Mouse (Mus musculus): ENCODE data around the gene H2-M3. TPM values are rescaled to one million over a fixed set of nuclear protein-coding genes. Genes with fewer than 3 reads are reported as not detected.
"Not testable (repeated sequence)": the region's sequence is repeated elsewhere in the genome, so short reads cannot be mapped to it uniquely, and the experiment has no call there.

H2-M3 gene
- 1.6 and 1.8 TPM in 2 replicates for polyA plus RNA-seq (2016; fragmentation: Nextera tagmentation; extraction: Ambion mirVana)

- H3K27ac ChIP-seq, result no peak within 1 kb of the TSS
- peak within 1 kb of the TSS; percentile 28; the same call in 1 of the 2 replicates for H3K9ac ChIP-seq (replicated peaks)
- 4% methylated on average over 26 of the region's 26 CpGs for WGBS
- peak within 1 kb of the TSS; percentile 47 for H3K4me3 ChIP-seq (replicated peaks)
- peak within 1 kb of the TSS; percentile 93 for H3K4me2 ChIP-seq
- no peaks in the 10 kb centered on the region for H3K9me3 ChIP-seq
- H3K27me3 ChIP-seq, result peaks cover 6% of the 10 kb centered on the region; the same call in 1 of the 2 replicates
- H3K36me3 ChIP-seq, result no peaks in the 10 kb centered on the region
- no peaks in the 10 kb centered on the region for H3K4me1 ChIP-seq (replicated peaks)
- ATAC-seq (ENCODE audit: insufficient number of reproducible peaks, insufficient read depth, low FRiP score, low TSS enrichment, low read depth), result peak; percentile 91
These were observed at the start of gene H2-M3 for GRCm38 (mm10) chr17:37270058-37270701. Gene H2-M3, plus strand, starts transcription at chr17:37270220.

- Histone ChIP-seq H3K9ac (replicated peaks) (no peak overlapping the region), H3K36me3 (no peaks in the 10 kb centered on the region), H3K4me1 (replicated peaks) (no peaks in the 10 kb centered on the region), H3K4me2 (no peak overlapping the region), H3K27me3 (no peaks in the 10 kb centered on the region), H3K4me3 (replicated peaks) (no peak overlapping the region), H3K9me3 (peaks cover 9% of the 10 kb centered on the region; the same call in 1 of the 2 replicates), H3K27ac (no peak overlapping the region)
- ATAC-seq (ENCODE audit: insufficient number of reproducible peaks, insufficient read depth, low FRiP score, low TSS enrichment, low read depth), result no peak
- 19% methylated on average over 1 of the region's 1 CpGs for WGBS
These were observed 48.1 kb upstream of the H2-M3 start for GRCm38 (mm10) chr17:37221879-37222278.

GRCm38 (mm10) chr17:37237230-37237629, 32.8 kb upstream of the H2-M3 start, which contains the start of gene Olfr97:
Gene Olfr97, minus strand, starts transcription at chr17:37237330.
- WGBS, result 90% methylated on average over 2 of the region's 2 CpGs
- H3K4me3 ChIP-seq (replicated peaks); H3K9me3 ChIP-seq; H3K36me3 ChIP-seq; ATAC-seq (ENCODE audit: insufficient number of reproducible peaks, insufficient read depth, low FRiP score, low TSS enrichment, low read depth); H3K4me2 ChIP-seq; H3K9ac ChIP-seq (replicated peaks); H3K27me3 ChIP-seq; H3K27ac ChIP-seq; H3K4me1 ChIP-seq (replicated peaks): not testable (repeated sequence)

- no peaks in the 10 kb centered on the region for H3K4me1 ChIP-seq (replicated peaks)
- H3K27ac ChIP-seq, result no peak overlapping the region
- ATAC-seq (ENCODE audit: insufficient number of reproducible peaks, insufficient read depth, low FRiP score, low TSS enrichment, low read depth), result no peak
- H3K4me2 ChIP-seq, result no peak overlapping the region
- H3K9me3 ChIP-seq, result no peaks in the 10 kb centered on the region
- H3K4me3 ChIP-seq (replicated peaks), result no peak overlapping the region
- H3K9ac ChIP-seq (replicated peaks), result no peak overlapping the region
- H3K27me3 ChIP-seq, result no peaks in the 10 kb centered on the region
- H3K36me3 ChIP-seq, result no peaks in the 10 kb centered on the region
- 64% methylated on average over 3 of the region's 3 CpGs for WGBS
These were observed 27.8 kb upstream of the H2-M3 start for GRCm38 (mm10) chr17:37242198-37242597.

DNA sequence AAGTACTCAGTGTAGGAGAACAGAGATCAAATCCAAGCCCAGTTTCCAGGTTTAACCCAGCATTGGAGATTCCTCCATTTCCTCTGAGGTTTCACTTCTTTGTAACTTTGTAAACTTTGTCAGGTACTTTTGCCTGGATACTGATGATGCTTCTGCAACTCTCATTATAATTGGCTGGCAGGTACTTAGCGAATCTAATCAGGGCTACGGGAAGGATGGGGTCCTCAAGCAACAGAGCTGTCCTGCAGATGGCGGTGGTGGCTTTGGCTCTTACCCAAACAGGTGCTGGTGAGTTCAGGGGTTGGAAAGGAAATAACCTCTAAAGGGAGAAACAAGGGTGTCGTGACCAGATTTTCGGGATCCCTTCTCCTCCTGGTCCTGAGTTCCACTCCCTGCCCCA, 23.3 kb upstream of the H2-M3 start:
- no peaks in the 10 kb centered on the region for H3K36me3 ChIP-seq
- no peaks in the 10 kb centered on the region for H3K4me1 ChIP-seq (replicated peaks)
- H3K27ac ChIP-seq, result no peak overlapping the region
- H3K4me2 ChIP-seq, result no peak overlapping the region
- ATAC-seq (ENCODE audit: insufficient number of reproducible peaks, insufficient read depth, low FRiP score, low TSS enrichment, low read depth), result no peak
- H3K9me3 ChIP-seq, result no peaks in the 10 kb centered on the region
- WGBS, result 31% methylated on average over 5 of the region's 5 CpGs
- no peaks in the 10 kb centered on the region for H3K27me3 ChIP-seq
- no peak overlapping the region for H3K4me3 ChIP-seq (replicated peaks)
- no peak overlapping the region for H3K9ac ChIP-seq (replicated peaks)

- H3K36me3 ChIP-seq, result no peaks in the 10 kb centered on the region
- no peak overlapping the region for H3K4me3 ChIP-seq (replicated peaks)
- no peak overlapping the region for H3K27ac ChIP-seq
- no peaks in the 10 kb centered on the region for H3K27me3 ChIP-seq
- H3K9me3 ChIP-seq, result no peaks in the 10 kb centered on the region
- H3K4me2 ChIP-seq, result no peak overlapping the region
- ATAC-seq (ENCODE audit: insufficient number of reproducible peaks, insufficient read depth, low FRiP score, low TSS enrichment, low read depth), result no peak
- H3K9ac ChIP-seq (replicated peaks), result no peak overlapping the region
- H3K4me1 ChIP-seq (replicated peaks), result no peaks in the 10 kb centered on the region
These were observed 20.6 kb upstream of the H2-M3 start for GRCm38 (mm10) chr17:37249460-37249859.

GRCm38 (mm10) chr17:37250544-37250943, 19.5 kb upstream of the H2-M3 start:
- no peaks in the 10 kb centered on the region for H3K4me1 ChIP-seq (replicated peaks)
- H3K4me3 ChIP-seq (replicated peaks), result no peak overlapping the region
- no peaks in the 10 kb centered on the region for H3K36me3 ChIP-seq
- H3K9me3 ChIP-seq, result no peaks in the 10 kb centered on the region
- H3K9ac ChIP-seq (replicated peaks), result no peak overlapping the region
- 0% methylated on average over 1 of the region's 1 CpGs for WGBS
- no peak overlapping the region for H3K4me2 ChIP-seq
- no peak for ATAC-seq (ENCODE audit: insufficient number of reproducible peaks, insufficient read depth, low FRiP score, low TSS enrichment, low read depth)
- H3K27me3 ChIP-seq, result no peaks in the 10 kb centered on the region
- no peak overlapping the region for H3K27ac ChIP-seq

DNA sequence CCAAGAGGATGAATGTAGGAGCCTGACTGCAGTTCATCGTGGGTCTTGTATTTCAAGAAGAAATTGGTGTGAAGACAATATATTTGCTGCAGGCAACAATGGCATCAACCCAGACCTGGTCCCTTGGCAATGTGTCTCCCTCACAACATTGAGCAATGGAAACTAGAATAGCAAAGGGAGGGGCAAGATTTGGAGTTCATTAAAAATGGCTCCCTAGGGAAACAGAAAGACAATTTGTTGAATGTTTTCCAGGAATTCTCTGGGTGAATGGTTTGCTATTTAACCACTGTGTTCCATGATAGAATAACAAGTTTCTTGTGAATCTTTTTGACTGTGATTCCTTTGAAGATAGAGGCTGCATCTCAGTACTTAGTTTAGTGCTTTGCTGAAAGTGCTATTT, 6.4 kb upstream of the H2-M3 start, which contains the start of gene Olfr98:
Olfr98 (minus strand) TSS at position 124 of the 400 bp plus-strand sequence.
- Histone ChIP-seq H3K4me3 (replicated peaks) (no peak within 1 kb of the TSS), H3K4me1 (replicated peaks) (no peaks in the 10 kb centered on the region), H3K36me3 (no peaks in the 10 kb centered on the region), H3K27me3 (no peaks in the 10 kb centered on the region), H3K9me3 (no peaks in the 10 kb centered on the region), H3K9ac (replicated peaks) (no peak within 1 kb of the TSS), H3K27ac (no peak within 1 kb of the TSS), H3K4me2 (no peak within 1 kb of the TSS)
- 77% methylated on average over 1 of the region's 1 CpGs for WGBS
- no peak for ATAC-seq (ENCODE audit: insufficient number of reproducible peaks, insufficient read depth, low FRiP score, low TSS enrichment, low read depth)

DNA sequence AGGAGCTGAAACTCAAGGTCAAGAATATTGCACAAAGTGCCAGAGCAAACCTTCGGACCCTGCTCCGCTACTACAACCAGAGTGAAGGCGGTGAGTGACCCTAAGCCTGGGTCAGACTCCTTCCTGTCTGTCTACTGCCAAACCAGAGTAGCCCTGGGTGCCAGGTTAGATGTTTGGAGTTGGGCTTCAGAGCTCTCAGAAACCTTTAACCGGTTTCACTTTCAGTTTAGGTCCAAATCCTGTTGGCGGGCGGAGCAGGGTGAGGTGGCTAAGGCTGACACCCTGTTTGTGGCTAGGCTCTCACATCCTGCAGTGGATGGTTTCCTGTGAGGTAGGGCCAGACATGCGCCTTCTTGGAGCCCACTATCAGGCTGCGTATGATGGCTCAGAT, 677 bp downstream of the H2-M3 start:
- peak; percentile 41; the same call in 1 of the 2 replicates for ATAC-seq (ENCODE audit: insufficient number of reproducible peaks, insufficient read depth, low FRiP score, low TSS enrichment, low read depth)

GRCm38 (mm10) chr17:37275626-37276248, 5.7 kb downstream of the H2-M3 start:
- peaks cover 4% of the 10 kb centered on the region; the same call in 1 of the 2 replicates for H3K27me3 ChIP-seq
- no peak overlapping the region for H3K4me3 ChIP-seq (replicated peaks)
- WGBS, result 97% methylated on average over 2 of the region's 2 CpGs
- no peak for ATAC-seq (ENCODE audit: insufficient number of reproducible peaks, insufficient read depth, low FRiP score, low TSS enrichment, low read depth)
- H3K4me1 ChIP-seq (replicated peaks), result no peaks in the 10 kb centered on the region
- H3K9ac ChIP-seq (replicated peaks), result no peak overlapping the region
- no peak overlapping the region for H3K27ac ChIP-seq
- no peak overlapping the region for H3K4me2 ChIP-seq
- no peaks in the 10 kb centered on the region for H3K36me3 ChIP-seq
- no peaks in the 10 kb centered on the region for H3K9me3 ChIP-seq

More for the DNA sequence above, 677 bp downstream of the H2-M3 start:
- Histone ChIP-seq H3K27ac (no peak overlapping the region), H3K9me3 (no peaks in the 10 kb centered on the region), H3K4me3 (replicated peaks) (peak overlapping the region; percentile 47), H3K4me1 (replicated peaks) (no peaks in the 10 kb centered on the region), H3K36me3 (no peaks in the 10 kb centered on the region), H3K27me3 (peaks cover 6% of the 10 kb centered on the region; the same call in 1 of the 2 replicates), H3K4me2 (peak overlapping the region; percentile 93), H3K9ac (replicated peaks) (no peak overlapping the region)
- 61% methylated on average over 8 of the region's 8 CpGs for WGBS

GRCm38 (mm10) chr17:37276573-37276972, 6.6 kb downstream of the H2-M3 start:
- no peaks in the 10 kb centered on the region for H3K27me3 ChIP-seq

More at GRCm38 (mm10) chr17:37276573-37276972, 6.6 kb downstream of the H2-M3 start:
- Histone ChIP-seq H3K4me2 (no peak overlapping the region), H3K36me3 (no peaks in the 10 kb centered on the region), H3K4me1 (replicated peaks) (no peaks in the 10 kb centered on the region), H3K27ac (no peak overlapping the region), H3K9ac (replicated peaks) (no peak overlapping the region), H3K4me3 (replicated peaks) (no peak overlapping the region), H3K9me3 (no peaks in the 10 kb centered on the region)
- ATAC-seq (ENCODE audit: insufficient number of reproducible peaks, insufficient read depth, low FRiP score, low TSS enrichment, low read depth), result no peak

Data from limb, embryonic 12.5 days (tissue).